Mouse (Mus musculus) layer of hippocampus, postnatal 36 days (tissue): Measurements from ENCODE around the gene Atm. TPM values are rescaled to one million over a fixed set of nuclear protein-coding genes. Genes with fewer than 3 reads are reported as not detected.
A peak's percentile ranks its signal among the peaks of the same experiment; 100 is the strongest.

Source experiments
- DNase-seq, 2 experiments: peaks; one replicate each; pipeline ENCODE4 v3.0.0; 2022
- total RNA-seq, 2 experiments: library from RNA; stranded (reverse); gene quantifications; 2 replicates each; pipeline ENCODE4 v1.2.3; 2021

The Atm gene
- total RNA-seq = 10 to 100 TPM; 19.7 to 21.7 TPM

- peak; percentile 100 for DNase-seq
Measured at GRCm38 (mm10) chr9:53536558-53537320, at the start of gene Atm, which contains the start of gene Npat. TSS of gene Atm (minus strand) at chr9:53536740. TSS of gene Npat (plus strand) at chr9:53537047.

GRCm38 (mm10) chr9:53581870-53582269 is 45.3 kb upstream of the Atm start:
- DNase-seq = no peak

- no peak for DNase-seq
Measured at GRCm38 (mm10) chr9:53575721-53576120, 39.2 kb upstream of the Atm start.

- DNase-seq = no peak
Measured at GRCm38 (mm10) chr9:53572516-53573307, 36.2 kb upstream of the Atm start.

- DNase-seq = peak; percentile 31 to 56
Measured at GRCm38 (mm10) chr9:53570662-53571061, 34.1 kb upstream of the Atm start.

- peak; percentile 3 to 22 for DNase-seq
Measured at GRCm38 (mm10) chr9:53537336-53537965, 911 bp upstream of the Atm start.

GRCm38 (mm10) chr9:53535416-53536320 is 872 bp downstream of the Atm start:
- DNase-seq = no peak

- no peak for DNase-seq
Measured at GRCm38 (mm10) chr9:53517373-53518009, 19.0 kb downstream of the Atm start.

- DNase-seq = no peak
Measured at GRCm38 (mm10) chr9:53514091-53514490, 22.4 kb downstream of the Atm start.

- no peak for DNase-seq
Measured at GRCm38 (mm10) chr9:53508053-53508452, 28.5 kb downstream of the Atm start.

GRCm38 (mm10) chr9:53485886-53486285 is 50.7 kb downstream of the Atm start:
- DNase-seq = no peak

- no peak for DNase-seq
Measured at GRCm38 (mm10) chr9:53472806-53473518, 63.6 kb downstream of the Atm start.

- DNase-seq = no peak
Measured at GRCm38 (mm10) chr9:53452038-53452437, 84.5 kb downstream of the Atm start.

GRCm38 (mm10) chr9:53450609-53451008 is 85.9 kb downstream of the Atm start:
- no peak for DNase-seq

GRCm38 (mm10) chr9:53435830-53436570 is 100.5 kb downstream of the Atm start:
- no peak for DNase-seq

- no peak for DNase-seq
Measured at GRCm38 (mm10) chr9:53427638-53428037, 108.9 kb downstream of the Atm start.

GRCm38 (mm10) chr9:53426726-53427125 is 109.8 kb downstream of the Atm start:
- no peak for DNase-seq

GRCm38 (mm10) chr9:53422133-53422896 is 114.2 kb downstream of the Atm start:
- no peak for DNase-seq

GRCm38 (mm10) chr9:53409427-53409826 is 127.1 kb downstream of the Atm start:
- DNase-seq = no peak
